Mouse (Mus musculus): ENCODE measurements around the gene Zfp384. TPM values are rescaled to one million over a fixed set of nuclear protein-coding genes. Genes with fewer than 3 reads are reported as not detected.
A peak's percentile ranks its signal among the peaks of the same experiment; 100 is the strongest.

Zfp384 gene
- polyA plus RNA-seq, 1 experiment = 52.2 TPM

- peak in 1 of 2 experiments; percentile 64 for DNase-seq (ENCODE audit: low read depth in 1 of 2, low spot score in 2 of 2)
- Histone ChIP-seq H3K36me3 (ENCODE audit: control insufficient read depth, insufficient read depth, low read length) (peaks cover 16% of the 10 kb centered on the region), H3K27ac (ENCODE audit: insufficient read depth, low read length) (no peak overlapping the region), H3K4me3 (ENCODE audit: extremely low read depth, insufficient read depth, insufficient read length) (no peak overlapping the region), H3K4me1 (ENCODE audit: control insufficient read depth, insufficient read depth, insufficient read length) (peaks cover 1% of the 10 kb centered on the region; the same call in 1 of the 2 replicates), H3K27me3 (ENCODE audit: control insufficient read depth, insufficient read depth, low read length) (no peaks in the 10 kb centered on the region)
- WGBS = 22% methylated on average over 4 of the region's 4 CpGs
- TF ChIP-seq POLR2A (IDR thresholded peaks at IDR 0.05; ENCODE audit: low read depth, low read length) = no peak
- peak; percentile 67; the same call in 1 of the 2 replicates for TF ChIP-seq CTCF (IDR thresholded peaks at IDR 0.05; ENCODE audit: extremely low read depth, insufficient read depth, insufficient read length, insufficient replicate concordance)
These were observed 75.5 kb downstream of the Zfp384 start for GRCm38 (mm10) chr6:125084424-125084823.

Other genes with a start within 250 kb of the Zfp384 start
- gene Eno2, start 239.5 kb upstream of the Zfp384 start, polyA plus RNA-seq (2012; rRNA removed) = 2.9 and 3.2 TPM in 2 replicates
- 1.2 and 1.8 TPM in 2 replicates for gene Lrrc23, start 229.4 kb upstream of the Zfp384 start, polyA plus RNA-seq (2012; rRNA removed)
- gene Spsb2, start 200.5 kb upstream of the Zfp384 start, polyA plus RNA-seq (2012; rRNA removed) = 10.3 and 13.5 TPM in 2 replicates
- gene Tpi1, start 194.8 kb upstream of the Zfp384 start, polyA plus RNA-seq (2012; rRNA removed) = 74.7 and 89.3 TPM in 2 replicates
- gene Usp5, start 179.7 kb upstream of the Zfp384 start, polyA plus RNA-seq (2012; rRNA removed) = 53.8 and 65.3 TPM in 2 replicates
- gene Cdca3, start 179.6 kb upstream of the Zfp384 start, polyA plus RNA-seq (2012; rRNA removed) = 30.4 and 39.0 TPM in 2 replicates
- gene Gnb3, start 168.9 kb upstream of the Zfp384 start, polyA plus RNA-seq (2012; rRNA removed) = 0.13 and 0.37 TPM in 2 replicates
- 9.3 and 10.8 TPM in 2 replicates for gene P3h3, start 151.4 kb upstream of the Zfp384 start, polyA plus RNA-seq (2012; rRNA removed)
- 2.7 and 3.0 TPM in 2 replicates for gene Gpr162, start 145.2 kb upstream of the Zfp384 start, polyA plus RNA-seq (2012; rRNA removed)
- 34.2 and 35.9 TPM in 2 replicates for gene Cd4, start 120.9 kb upstream of the Zfp384 start, polyA plus RNA-seq (2012; rRNA removed)
- gene Lag3, start 97.4 kb upstream of the Zfp384 start, polyA plus RNA-seq (2012; rRNA removed) = 10.9 and 18.2 TPM in 2 replicates
- gene Ptms, start 89.0 kb upstream of the Zfp384 start, polyA plus RNA-seq (2012; rRNA removed) = 450 and 549 TPM in 2 replicates
- gene Mlf2, start 77.8 kb upstream of the Zfp384 start, polyA plus RNA-seq (2012; rRNA removed) = 125 and 140 TPM in 2 replicates
- 106 and 116 TPM in 2 replicates for gene Cops7a, start 43.6 kb upstream of the Zfp384 start, polyA plus RNA-seq (2012; rRNA removed)
- gene Pianp, start 12.5 kb upstream of the Zfp384 start, polyA plus RNA-seq (2012; rRNA removed) = 3.4 and 5.4 TPM in 2 replicates
- gene Ing4, start 30.6 kb downstream of the Zfp384 start, polyA plus RNA-seq (2012; rRNA removed) = 31.8 and 36.2 TPM in 2 replicates
- gene Acrbp, start 40.5 kb downstream of the Zfp384 start, polyA plus RNA-seq (2012; rRNA removed) = 34.4 and 35.8 TPM in 2 replicates
- gene Lpar5, start 58.8 kb downstream of the Zfp384 start, polyA plus RNA-seq (2012; rRNA removed) = 62.1 and 64.3 TPM in 2 replicates
- 87.4 and 196 TPM in 2 replicates for gene Chd4, start 86.8 kb downstream of the Zfp384 start, polyA plus RNA-seq (2012; rRNA removed)
- gene Nop2, start 122.8 kb downstream of the Zfp384 start, polyA plus RNA-seq (2012; rRNA removed) = 14.0 and 16.2 TPM in 2 replicates
- gene Iffo1, start 136.1 kb downstream of the Zfp384 start, polyA plus RNA-seq (2012; rRNA removed) = 58.0 and 66.8 TPM in 2 replicates
- gene Gapdh, start 157.3 kb downstream of the Zfp384 start, polyA plus RNA-seq (2012; rRNA removed) = 1,160 and 1,333 TPM in 2 replicates
- 84.6 and 110 TPM in 2 replicates for gene Ncapd2, start 182.6 kb downstream of the Zfp384 start, polyA plus RNA-seq (2012; rRNA removed)
- 21.2 and 29.4 TPM in 2 replicates for gene Mrpl51, start 182.7 kb downstream of the Zfp384 start, polyA plus RNA-seq (2012; rRNA removed)
- gene Vamp1, start 206.4 kb downstream of the Zfp384 start, polyA plus RNA-seq (2012; rRNA removed) = 41.7 and 46.8 TPM in 2 replicates
- gene Tapbpl, start 222.7 kb downstream of the Zfp384 start, polyA plus RNA-seq (2012; rRNA removed) = 24.4 and 38.0 TPM in 2 replicates
- gene Cd27, start 227.9 kb downstream of the Zfp384 start, polyA plus RNA-seq (2012; rRNA removed) = 87.3 and 98.7 TPM in 2 replicates

Data from spleen, adult 2 months (tissue).